Mouse (Mus musculus): ENCODE measurements around the gene Rbm47. TPM values are rescaled to one million over a fixed set of nuclear protein-coding genes. Genes with fewer than 3 reads are reported as not detected.

Rbm47 gene
- polyA plus RNA-seq, 1 experiment = 0.05 TPM

DNA sequence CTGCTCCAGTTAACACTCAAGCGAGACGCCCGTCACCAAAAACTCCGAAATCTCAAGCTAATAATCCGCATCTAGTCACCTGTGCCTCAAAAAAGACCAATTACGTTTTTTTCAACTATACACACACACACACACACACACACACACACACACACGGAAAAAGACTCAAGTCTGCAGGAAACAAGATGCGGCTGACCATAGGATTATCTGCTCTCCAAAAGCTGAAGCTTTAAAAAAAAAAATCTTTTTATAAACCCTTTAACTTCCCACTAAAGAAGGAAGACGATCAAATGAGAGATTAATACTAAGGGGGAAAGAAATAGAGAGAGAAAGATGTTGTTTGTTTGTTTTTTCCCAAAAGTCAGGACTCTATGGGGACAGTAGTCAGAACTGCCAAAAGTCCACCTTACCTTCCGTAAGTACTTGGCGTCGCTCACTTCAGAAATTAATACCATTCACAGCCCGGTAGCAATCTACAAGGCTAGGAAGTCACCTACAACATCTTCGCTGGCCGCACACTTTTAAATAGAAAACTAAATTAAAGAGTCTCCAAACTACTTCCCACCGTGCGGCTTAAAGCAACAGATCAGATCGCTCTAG, 22.7 kb downstream of the Rbm47 start:
- H3K4me3 ChIP-seq (replicated peaks) = peak overlapping the region; percentile 43
- TF ChIP-seq GATA1 (IDR thresholded peaks at IDR 0.05; ENCODE audit: low read length) = no peak
- TF ChIP-seq TAL1 (IDR thresholded peaks at IDR 0.05; ENCODE audit: low read length) = no peak
- peaks cover 52% of the 10 kb centered on the region for H3K27me3 ChIP-seq (ENCODE audit: control insufficient read depth)
- no peaks in the 10 kb centered on the region for H3K36me3 ChIP-seq (ENCODE audit: control insufficient read depth)
- H3K4me1 ChIP-seq (ENCODE audit: control insufficient read depth) = no peaks in the 10 kb centered on the region
- H3K9me3 ChIP-seq (ENCODE audit: control insufficient read depth, low read length) = no peaks in the 10 kb centered on the region

DNA sequence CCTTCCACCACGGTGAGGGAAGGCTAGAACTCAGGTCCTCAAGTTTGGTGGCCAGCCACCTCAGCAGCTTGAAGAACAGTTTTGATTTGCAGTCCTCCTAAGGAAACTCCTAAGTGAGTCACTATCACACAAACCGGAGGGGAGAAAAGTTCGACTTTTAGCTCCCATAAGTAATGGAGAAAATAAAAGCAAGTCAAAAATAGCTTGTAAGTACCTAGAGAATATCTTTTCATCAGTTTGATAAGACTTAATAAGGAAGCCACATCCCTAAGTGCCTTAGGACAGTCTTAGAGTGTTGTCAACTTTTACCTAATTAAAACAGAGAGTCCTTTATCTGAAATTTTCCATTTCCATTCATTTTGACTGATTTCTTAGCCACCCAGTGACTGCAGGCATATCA, 23.3 kb downstream of the Rbm47 start:
- Histone ChIP-seq H3K4me1 (ENCODE audit: control insufficient read depth) (no peaks in the 10 kb centered on the region), H3K27me3 (ENCODE audit: control insufficient read depth) (peaks cover 52% of the 10 kb centered on the region), H3K9me3 (ENCODE audit: control insufficient read depth, low read length) (no peaks in the 10 kb centered on the region), H3K4me3 (replicated peaks) (no peak overlapping the region), H3K36me3 (ENCODE audit: control insufficient read depth) (no peaks in the 10 kb centered on the region)
- TF ChIP-seq TAL1 (IDR thresholded peaks at IDR 0.05; ENCODE audit: low read length) (no peak), GATA1 (IDR thresholded peaks at IDR 0.05; ENCODE audit: low read length) (no peak)

DNA sequence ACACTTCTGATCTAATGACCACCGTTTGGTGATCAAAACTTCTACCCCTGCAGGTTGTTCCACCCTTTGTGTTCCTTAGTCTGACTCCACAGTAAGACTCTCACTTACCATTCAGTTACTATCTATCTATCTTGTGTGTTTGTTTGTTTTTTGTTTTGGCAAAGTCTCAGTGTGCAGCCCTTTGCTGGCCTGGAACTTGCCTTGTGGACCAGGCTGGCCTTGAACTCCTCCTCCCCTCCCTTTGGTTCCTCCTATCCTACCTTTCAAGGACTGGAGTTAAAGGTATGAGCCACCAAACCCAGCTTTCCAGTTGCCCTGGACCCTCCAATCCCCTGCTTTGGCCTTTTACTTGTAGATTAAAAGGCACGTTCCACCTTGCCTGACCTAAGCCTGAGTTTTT, 23.8 kb downstream of the Rbm47 start:
- H3K4me3 ChIP-seq (replicated peaks) = no peak overlapping the region
- no peaks in the 10 kb centered on the region for H3K36me3 ChIP-seq (ENCODE audit: control insufficient read depth)
- H3K4me1 ChIP-seq (ENCODE audit: control insufficient read depth) = no peaks in the 10 kb centered on the region
- TF ChIP-seq TAL1 (IDR thresholded peaks at IDR 0.05; ENCODE audit: low read length) (no peak), GATA1 (IDR thresholded peaks at IDR 0.05; ENCODE audit: low read length) (no peak)
- H3K27me3 ChIP-seq (ENCODE audit: control insufficient read depth) = peaks cover 52% of the 10 kb centered on the region
- no peaks in the 10 kb centered on the region for H3K9me3 ChIP-seq (ENCODE audit: control insufficient read depth, low read length)

DNA sequence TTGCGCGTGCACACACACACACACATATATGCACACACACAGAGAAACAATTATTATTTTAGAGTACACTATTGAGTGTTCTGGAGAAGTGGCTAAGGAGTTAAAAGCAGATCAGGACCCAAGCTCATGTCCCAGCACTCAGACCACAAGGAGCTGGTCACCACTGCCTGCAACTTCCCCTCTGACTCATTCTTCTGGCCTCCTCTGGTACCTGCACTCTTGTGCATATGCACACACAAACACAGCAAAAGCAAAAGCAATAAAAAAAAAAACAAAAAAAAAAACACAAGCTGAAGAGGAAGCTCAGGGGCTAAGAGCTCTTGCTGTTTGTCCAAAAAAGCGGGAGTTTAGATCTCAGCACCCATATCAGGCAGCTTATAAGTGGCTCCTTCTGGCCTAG, 25.6 kb downstream of the Rbm47 start:
- TF ChIP-seq TAL1 (IDR thresholded peaks at IDR 0.05; ENCODE audit: low read length) (no peak), GATA1 (IDR thresholded peaks at IDR 0.05; ENCODE audit: low read length) (no peak)
- Histone ChIP-seq H3K4me3 (replicated peaks) (no peak overlapping the region), H3K9me3 (ENCODE audit: control insufficient read depth, low read length) (no peaks in the 10 kb centered on the region), H3K27me3 (ENCODE audit: control insufficient read depth) (peaks cover 41% of the 10 kb centered on the region), H3K36me3 (ENCODE audit: control insufficient read depth) (no peaks in the 10 kb centered on the region), H3K4me1 (ENCODE audit: control insufficient read depth) (no peaks in the 10 kb centered on the region)

DNA sequence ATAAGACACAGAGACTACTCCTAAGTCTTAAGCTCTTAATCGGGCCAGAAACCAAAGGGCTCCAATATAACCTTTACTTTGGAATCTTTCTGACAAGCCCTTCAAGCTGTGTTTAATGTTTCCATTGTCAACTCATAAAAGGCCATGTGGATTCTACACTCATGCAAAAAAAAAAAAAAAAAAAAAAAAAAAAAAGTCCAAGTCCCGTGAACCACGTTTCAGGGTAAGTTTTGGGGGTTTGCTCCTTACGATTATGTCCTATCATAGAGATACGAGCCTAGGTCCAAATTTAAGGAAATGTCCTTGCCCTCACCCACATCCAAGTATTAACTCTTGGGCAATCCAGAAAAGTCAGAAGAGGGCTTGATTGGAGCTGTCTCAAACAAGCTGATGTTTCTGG, 27.3 kb downstream of the Rbm47 start:
- Histone ChIP-seq H3K9me3 (ENCODE audit: control insufficient read depth, low read length) (no peaks in the 10 kb centered on the region), H3K4me1 (ENCODE audit: control insufficient read depth) (no peaks in the 10 kb centered on the region), H3K36me3 (ENCODE audit: control insufficient read depth) (no peaks in the 10 kb centered on the region), H3K4me3 (replicated peaks) (no peak overlapping the region), H3K27me3 (ENCODE audit: control insufficient read depth) (peaks cover 23% of the 10 kb centered on the region)
- TF ChIP-seq GATA1 (IDR thresholded peaks at IDR 0.05; ENCODE audit: low read length) = no peak
- TF ChIP-seq TAL1 (IDR thresholded peaks at IDR 0.05; ENCODE audit: low read length) = no peak

DNA sequence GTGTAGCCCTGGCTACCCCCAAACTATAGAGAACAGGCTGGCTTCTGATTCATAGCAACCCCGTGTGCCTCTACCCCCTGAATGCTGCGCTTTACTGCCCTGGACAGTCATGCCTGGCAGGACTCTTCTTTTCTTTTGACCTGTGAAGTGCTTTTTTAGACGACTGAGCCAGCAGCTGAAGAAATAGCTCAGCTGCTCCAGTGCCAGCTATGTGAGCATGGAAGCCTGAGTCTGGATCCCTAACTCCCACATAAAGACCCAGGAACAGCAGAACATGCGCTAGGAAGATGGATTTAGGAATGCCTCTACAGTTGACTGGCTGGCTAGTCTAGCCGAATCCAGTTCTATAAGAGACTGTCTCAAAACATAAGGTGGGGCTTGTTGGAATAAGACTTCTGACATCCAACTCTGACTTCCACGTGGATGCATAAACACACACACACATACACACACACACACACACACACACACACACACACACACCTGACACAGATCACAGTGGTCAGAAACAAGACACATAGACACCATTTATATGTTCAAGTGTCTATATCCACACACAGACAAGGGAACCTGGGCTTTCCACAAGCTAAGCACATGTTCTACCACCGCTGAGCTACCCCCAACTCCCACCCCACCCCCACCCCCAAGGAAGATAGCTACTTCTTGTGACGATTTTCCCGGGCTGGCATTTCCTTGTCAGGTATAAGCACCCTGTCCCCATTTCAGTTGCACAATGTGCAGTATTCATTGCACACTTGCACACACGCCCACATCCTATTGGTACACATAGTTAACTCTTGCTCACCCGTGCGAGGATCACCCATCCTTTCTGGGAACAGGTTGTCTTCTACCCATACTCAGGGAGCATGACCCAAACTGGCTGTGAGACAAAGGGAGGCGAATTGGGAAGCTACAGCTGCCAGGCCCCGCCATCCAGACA, 29.6 kb downstream of the Rbm47 start:
- Histone ChIP-seq H3K36me3 (ENCODE audit: control insufficient read depth) (no peaks in the 10 kb centered on the region), H3K27me3 (ENCODE audit: control insufficient read depth) (peaks cover 1% of the 10 kb centered on the region; the same call in 1 of the 2 replicates), H3K4me3 (replicated peaks) (no peak overlapping the region), H3K9me3 (ENCODE audit: control insufficient read depth, low read length) (no peaks in the 10 kb centered on the region), H3K4me1 (ENCODE audit: control insufficient read depth) (no peaks in the 10 kb centered on the region)
- no peak for TF ChIP-seq TAL1 (IDR thresholded peaks at IDR 0.05; ENCODE audit: low read length)
- no peak for TF ChIP-seq GATA1 (IDR thresholded peaks at IDR 0.05; ENCODE audit: low read length)

DNA sequence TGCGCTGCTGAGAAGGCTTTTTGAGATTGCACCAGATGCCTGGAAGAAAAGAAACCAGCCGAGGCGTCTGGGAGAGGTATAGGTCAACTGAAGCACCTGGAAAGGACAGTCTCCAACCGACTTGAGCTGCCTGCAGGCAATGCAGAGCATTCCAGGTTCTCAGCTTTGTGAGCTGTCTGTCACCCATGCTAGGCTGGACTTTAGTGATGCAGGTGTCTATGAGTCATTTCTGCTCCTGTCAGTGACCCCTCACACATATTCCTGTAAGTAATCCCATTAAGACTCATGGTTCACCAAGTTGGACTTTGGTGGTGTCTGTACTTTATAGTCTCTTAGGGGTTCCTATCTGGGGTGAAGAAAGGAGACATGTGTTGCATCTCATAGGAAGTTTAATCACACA, 31.4 kb downstream of the Rbm47 start:
- Histone ChIP-seq H3K4me1 (ENCODE audit: control insufficient read depth) (no peaks in the 10 kb centered on the region), H3K9me3 (ENCODE audit: control insufficient read depth, low read length) (no peaks in the 10 kb centered on the region), H3K36me3 (ENCODE audit: control insufficient read depth) (no peaks in the 10 kb centered on the region), H3K27me3 (ENCODE audit: control insufficient read depth) (peaks cover 3% of the 10 kb centered on the region; the same call in 1 of the 2 replicates), H3K4me3 (replicated peaks) (no peak overlapping the region)
- TF ChIP-seq TAL1 (IDR thresholded peaks at IDR 0.05; ENCODE audit: low read length) (no peak), GATA1 (IDR thresholded peaks at IDR 0.05; ENCODE audit: low read length) (no peak)

DNA sequence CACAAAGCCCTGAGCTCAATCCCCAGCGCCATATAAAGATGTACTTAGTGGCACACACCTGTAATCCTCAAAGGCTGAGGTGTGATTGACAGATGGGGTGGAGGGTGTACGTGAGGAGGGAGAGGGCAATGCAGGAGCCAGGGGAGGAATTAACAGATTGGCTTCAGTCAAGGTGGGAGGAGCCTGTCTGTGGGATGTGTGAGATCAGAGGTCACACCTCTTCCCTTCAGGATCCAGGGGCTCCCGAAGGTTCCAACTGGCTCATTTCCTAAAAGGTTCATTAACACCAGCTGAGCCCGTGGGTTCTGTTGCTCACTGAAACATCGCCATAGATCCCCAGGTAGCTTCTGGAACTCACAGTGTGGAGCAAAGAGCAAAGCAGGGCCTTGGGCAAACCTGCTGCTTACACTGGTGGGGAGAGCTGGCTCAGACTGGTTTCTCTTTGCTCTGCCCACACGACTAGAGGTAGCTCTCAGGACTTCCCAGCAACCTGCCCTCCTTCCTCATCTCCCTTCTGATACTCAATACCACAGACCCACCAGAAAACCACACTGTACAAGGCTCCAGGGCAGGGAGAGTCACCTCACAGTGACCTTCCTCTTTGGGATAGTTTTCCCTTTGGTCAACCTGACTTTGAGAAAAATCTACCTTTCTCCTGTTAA, 33.2 kb downstream of the Rbm47 start:
- peaks cover 3% of the 10 kb centered on the region; the same call in 1 of the 2 replicates for H3K27me3 ChIP-seq (ENCODE audit: control insufficient read depth)
- TF ChIP-seq GATA1 (IDR thresholded peaks at IDR 0.05; ENCODE audit: low read length) (no peak), TAL1 (IDR thresholded peaks at IDR 0.05; ENCODE audit: low read length) (no peak)
- no peaks in the 10 kb centered on the region for H3K4me1 ChIP-seq (ENCODE audit: control insufficient read depth)
- no peaks in the 10 kb centered on the region for H3K9me3 ChIP-seq (ENCODE audit: control insufficient read depth, low read length)
- H3K36me3 ChIP-seq (ENCODE audit: control insufficient read depth) = no peaks in the 10 kb centered on the region
- no peak overlapping the region for H3K4me3 ChIP-seq (replicated peaks)

DNA sequence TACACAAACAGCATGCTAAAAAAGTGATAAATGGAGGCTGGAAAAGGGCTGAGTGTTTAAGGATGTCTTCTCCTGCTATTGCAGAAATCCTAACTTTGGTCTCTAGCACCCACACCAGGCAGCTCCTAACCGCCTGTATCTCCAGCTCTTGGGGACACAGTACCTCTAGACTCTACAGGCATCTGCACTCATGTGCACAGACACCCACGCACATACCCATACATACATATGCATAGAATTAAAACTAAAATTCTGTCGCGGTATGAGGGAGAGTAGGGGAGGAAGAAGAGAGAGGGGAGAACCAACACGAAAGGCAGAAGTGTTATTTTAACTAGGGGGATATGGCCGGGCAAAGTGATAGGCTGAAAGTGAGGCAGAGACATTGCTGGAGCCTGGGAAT, 33.7 kb downstream of the Rbm47 start:
- no peak overlapping the region for H3K4me3 ChIP-seq (replicated peaks)
- H3K9me3 ChIP-seq (ENCODE audit: control insufficient read depth, low read length) = no peaks in the 10 kb centered on the region
- H3K36me3 ChIP-seq (ENCODE audit: control insufficient read depth) = no peaks in the 10 kb centered on the region
- TF ChIP-seq TAL1 (IDR thresholded peaks at IDR 0.05; ENCODE audit: low read length) = no peak
- TF ChIP-seq GATA1 (IDR thresholded peaks at IDR 0.05; ENCODE audit: low read length) = no peak
- peaks cover 3% of the 10 kb centered on the region; the same call in 1 of the 2 replicates for H3K27me3 ChIP-seq (ENCODE audit: control insufficient read depth)
- H3K4me1 ChIP-seq (ENCODE audit: control insufficient read depth) = no peaks in the 10 kb centered on the region
